Mouse (Mus musculus) urinary bladder, postnatal 25 days (tissue): ENCODE data around the gene Fbp1.
"Not testable (repeated sequence)": the region's sequence is repeated elsewhere in the genome, so short reads cannot be mapped to it uniquely, and the experiment has no call there.

Source experiments
- DNase-seq: peaks from one replicate; pipeline ENCODE4 v3.0.0; 2022; ENCODE audit warnings: low spot score

The Fbp1 gene

GRCm38 (mm10) chr13:62884536-62884935 is 3.5 kb downstream of the Fbp1 start:
- no peak for DNase-seq

GRCm38 (mm10) chr13:62883925-62884324 is 4.2 kb downstream of the Fbp1 start:
- DNase-seq = no peak

GRCm38 (mm10) chr13:62883436-62883835 is 4.6 kb downstream of the Fbp1 start:
- no peak for DNase-seq

- no peak for DNase-seq
Observed at GRCm38 (mm10) chr13:62882856-62883255, 5.2 kb downstream of the Fbp1 start.

- DNase-seq = no peak
Observed at GRCm38 (mm10) chr13:62881336-62881735, 6.7 kb downstream of the Fbp1 start.

GRCm38 (mm10) chr13:62879831-62880615 is 8.1 kb downstream of the Fbp1 start:
- DNase-seq = no peak

- DNase-seq = no peak
Observed at GRCm38 (mm10) chr13:62879411-62879810, 8.7 kb downstream of the Fbp1 start.

GRCm38 (mm10) chr13:62877247-62877646 is 10.8 kb downstream of the Fbp1 start:
- DNase-seq = no peak

GRCm38 (mm10) chr13:62876111-62876510 is 12.0 kb downstream of the Fbp1 start:
- no peak for DNase-seq

GRCm38 (mm10) chr13:62872252-62872651 is 15.8 kb downstream of the Fbp1 start:
- DNase-seq = peak; percentile 54

- DNase-seq = no peak
Observed at GRCm38 (mm10) chr13:62870605-62871004, 17.5 kb downstream of the Fbp1 start.

GRCm38 (mm10) chr13:62866817-62867216 is 21.3 kb downstream of the Fbp1 start:
- no peak for DNase-seq

GRCm38 (mm10) chr13:62865651-62866315 is 22.3 kb downstream of the Fbp1 start:
- no peak for DNase-seq

- DNase-seq = no peak
Observed at GRCm38 (mm10) chr13:62863771-62864170, 24.3 kb downstream of the Fbp1 start.

- DNase-seq = no peak
Observed at GRCm38 (mm10) chr13:62862875-62863274, 25.2 kb downstream of the Fbp1 start.

GRCm38 (mm10) chr13:62860068-62860467 is 28.0 kb downstream of the Fbp1 start:
- no peak for DNase-seq

GRCm38 (mm10) chr13:62859251-62859650 is 28.8 kb downstream of the Fbp1 start:
- not testable (repeated sequence) for DNase-seq

- DNase-seq = peak; percentile 35
Observed at GRCm38 (mm10) chr13:62857941-62858915, 29.9 kb downstream of the Fbp1 start, which contains the start of gene Fbp2. Fbp2 (minus strand) TSS chr13:62858422.

GRCm38 (mm10) chr13:62856850-62857249 is 31.2 kb downstream of the Fbp1 start:
- no peak for DNase-seq

- DNase-seq = peak; percentile 72
Observed at GRCm38 (mm10) chr13:62856305-62856675, 31.8 kb downstream of the Fbp1 start.

GRCm38 (mm10) chr13:62855396-62856304 is 32.4 kb downstream of the Fbp1 start:
- no peak for DNase-seq
